Mouse (Mus musculus): ENCODE measurements around the gene Disp1.

The Disp1 gene

DNA sequence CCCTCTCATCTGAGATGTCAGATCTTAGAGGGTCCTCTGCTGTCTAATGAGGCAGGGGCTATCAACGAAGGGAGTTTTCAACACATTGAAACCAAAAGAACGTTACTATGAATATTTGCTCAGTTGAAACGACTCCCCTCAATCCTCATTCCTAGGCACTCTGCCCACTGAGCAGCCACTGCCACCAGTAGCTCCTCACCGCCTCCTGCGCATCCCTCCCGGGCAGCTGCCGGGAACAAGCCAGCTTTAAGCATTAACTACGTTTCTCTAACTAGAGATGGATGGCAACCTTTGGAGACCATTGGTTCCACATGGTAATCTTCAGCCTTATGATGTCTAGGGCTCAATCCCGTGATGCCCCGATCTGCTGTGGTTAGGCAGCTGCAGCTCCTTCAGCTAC is 123.7 kb downstream of the Disp1 start:
- no peak for ATAC-seq (ENCODE audit: insufficient number of reproducible peaks, low FRiP score, low TSS enrichment)

DNA sequence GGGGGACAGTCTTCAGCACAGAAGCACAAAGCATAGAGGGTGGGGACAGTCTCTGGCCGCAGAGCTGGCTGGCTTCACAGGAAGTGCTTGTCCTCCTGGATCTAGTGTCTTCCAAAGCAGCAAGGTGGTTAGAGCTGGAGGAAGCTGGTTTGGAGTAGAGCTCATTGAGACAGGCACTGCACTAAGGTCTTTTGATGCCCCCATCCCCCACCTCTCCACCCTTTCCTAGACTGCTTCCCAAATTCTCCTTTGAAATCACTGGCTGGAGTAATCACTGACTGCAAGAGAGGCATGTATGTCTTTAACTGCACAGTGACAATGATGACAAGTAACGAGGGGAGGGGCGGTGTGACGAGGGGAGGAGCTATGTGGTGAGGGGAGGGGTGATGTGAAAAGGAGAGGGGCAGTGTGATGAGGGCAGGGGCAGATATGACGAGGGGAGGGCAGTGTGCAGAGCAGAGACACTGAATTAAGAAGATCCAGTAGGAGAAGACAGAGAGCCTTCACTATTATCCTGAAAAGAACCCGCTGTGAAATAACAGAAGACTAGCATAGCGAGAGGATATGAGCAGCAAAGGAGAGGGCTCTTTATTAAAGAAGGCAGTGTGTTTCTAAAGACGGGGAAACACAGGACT is 125.8 kb downstream of the Disp1 start:
- ATAC-seq (ENCODE audit: insufficient number of reproducible peaks, low FRiP score, low TSS enrichment) = no peak

DNA sequence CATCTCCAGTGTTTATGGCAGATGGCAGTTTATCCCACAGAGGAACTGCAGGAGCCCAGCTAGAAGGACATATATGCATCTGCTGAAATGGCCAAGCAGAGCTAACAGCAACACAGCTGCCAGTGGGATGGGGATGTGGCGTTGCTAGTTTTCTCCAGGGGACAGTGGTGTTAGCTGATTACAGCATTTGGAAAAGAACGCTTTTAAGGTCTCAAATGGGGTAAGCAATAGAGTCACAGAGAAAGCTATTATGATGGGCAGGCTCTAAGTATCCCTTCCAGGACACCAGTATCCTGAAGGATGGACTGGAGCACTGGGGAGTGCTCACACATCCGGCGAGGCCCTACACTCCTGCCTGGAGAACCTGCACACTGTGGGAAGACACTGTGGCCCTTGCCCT is 129.0 kb downstream of the Disp1 start:
- no peak for ATAC-seq (ENCODE audit: insufficient number of reproducible peaks, low FRiP score, low TSS enrichment)

DNA sequence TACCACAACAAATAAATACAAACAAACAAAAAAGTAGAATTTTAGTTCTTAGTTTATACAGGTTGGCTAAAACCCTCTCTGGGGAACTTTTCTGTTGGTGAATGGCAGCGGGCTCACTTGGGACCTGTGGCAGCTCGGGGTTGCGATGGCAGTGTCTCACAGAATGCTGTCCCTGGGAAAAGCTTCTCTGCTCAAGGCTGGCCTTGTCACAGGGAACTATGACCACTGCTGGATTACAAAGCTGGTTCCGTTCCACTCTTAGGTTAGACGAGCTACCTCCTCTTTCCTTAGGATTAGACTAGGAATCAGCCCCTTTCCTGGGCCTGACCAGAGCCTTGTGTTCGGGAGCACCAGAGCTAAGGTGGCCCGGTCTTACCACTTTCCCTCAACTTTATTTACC is 130.1 kb downstream of the Disp1 start:
- ATAC-seq (ENCODE audit: insufficient number of reproducible peaks, low FRiP score, low TSS enrichment) = no peak

DNA sequence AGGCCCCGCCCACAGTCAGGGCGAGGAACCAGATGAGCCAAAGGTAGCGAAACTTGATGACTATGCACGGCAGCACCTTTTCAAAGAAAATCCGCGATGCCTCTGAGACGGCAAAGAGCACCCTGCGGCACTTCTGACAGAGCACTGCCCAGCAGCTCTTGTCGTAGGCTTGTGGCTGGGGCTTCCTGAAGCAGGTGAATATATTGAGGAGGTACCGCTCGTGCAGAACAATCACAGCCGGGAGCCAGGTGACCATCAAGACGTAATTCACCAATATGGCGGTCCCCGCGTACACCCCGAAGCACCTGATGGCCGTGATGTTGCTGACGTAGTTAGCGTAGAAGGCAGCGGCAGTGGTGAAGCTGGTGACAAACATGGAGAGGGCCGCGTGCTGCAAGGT is 132.7 kb downstream of the Disp1 start:
- no peak for ATAC-seq (ENCODE audit: insufficient number of reproducible peaks, low FRiP score, low TSS enrichment)

DNA sequence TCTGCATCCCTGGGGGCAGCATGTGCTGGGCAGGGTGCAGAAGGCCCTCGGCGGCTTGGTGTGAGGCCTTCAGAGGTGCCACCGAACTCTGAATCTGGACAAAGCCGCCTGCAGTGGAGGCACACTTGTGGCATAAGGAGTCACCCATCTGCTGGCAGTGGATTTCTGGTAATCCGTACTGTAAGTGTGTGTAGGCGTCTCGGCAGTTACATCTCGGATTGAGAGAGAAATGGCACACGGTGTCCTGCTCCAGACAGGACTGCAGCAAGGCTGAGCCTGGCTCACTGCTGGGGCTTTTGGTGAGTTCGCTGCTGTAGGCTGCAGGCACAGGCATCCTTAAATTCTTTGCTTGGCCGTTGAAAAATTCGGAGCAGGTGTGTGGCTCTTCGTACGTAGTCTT is 134.5 kb downstream of the Disp1 start:
- no peak for ATAC-seq (ENCODE audit: insufficient number of reproducible peaks, low FRiP score, low TSS enrichment)

DNA sequence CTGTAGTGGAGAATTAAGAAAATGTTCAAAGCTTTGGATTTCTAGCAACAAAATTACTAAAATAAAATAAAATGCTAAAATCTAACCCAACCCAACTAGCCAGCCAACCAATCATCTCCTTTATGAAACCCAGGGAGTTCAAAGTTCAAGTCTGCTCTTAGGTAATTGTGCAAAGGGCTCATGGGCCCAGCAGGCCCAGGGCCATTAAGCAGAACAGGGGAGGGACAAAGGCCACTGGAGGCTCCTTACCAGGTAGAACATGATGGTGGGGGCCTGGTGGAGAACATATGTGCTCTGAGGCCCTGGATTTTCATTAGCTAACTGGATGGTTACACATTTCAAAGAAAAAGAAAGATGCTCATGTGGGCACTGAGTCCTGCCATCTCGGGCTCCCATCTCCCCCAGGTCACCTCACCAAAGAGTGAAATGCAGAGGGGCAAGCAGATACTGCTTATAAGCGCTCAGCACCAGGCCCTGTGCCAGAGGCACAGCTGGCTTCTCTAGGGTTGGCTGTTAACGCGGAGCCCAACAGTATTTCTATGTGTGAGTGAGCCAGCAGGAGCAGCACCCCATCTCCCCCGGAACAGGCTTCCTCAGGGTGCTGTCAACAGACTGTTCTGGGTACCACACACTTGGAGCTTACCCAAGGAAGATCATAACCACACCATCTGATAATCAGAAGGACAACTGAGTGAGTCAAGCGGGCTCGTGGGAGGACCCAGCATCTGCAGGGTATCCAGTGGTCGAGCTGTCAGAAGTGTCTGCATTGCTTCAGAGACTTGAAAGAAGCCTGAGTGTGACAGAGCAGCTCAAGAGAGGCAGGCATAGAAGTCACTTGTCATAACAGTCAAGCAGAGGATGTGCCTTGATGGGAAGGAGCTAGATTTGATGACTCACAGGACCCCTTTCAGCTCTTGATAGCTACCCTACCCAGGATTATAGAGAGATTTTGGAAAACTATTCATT is 137.0 kb downstream of the Disp1 start:
- ATAC-seq (ENCODE audit: insufficient number of reproducible peaks, low FRiP score, low TSS enrichment) = no peak

DNA sequence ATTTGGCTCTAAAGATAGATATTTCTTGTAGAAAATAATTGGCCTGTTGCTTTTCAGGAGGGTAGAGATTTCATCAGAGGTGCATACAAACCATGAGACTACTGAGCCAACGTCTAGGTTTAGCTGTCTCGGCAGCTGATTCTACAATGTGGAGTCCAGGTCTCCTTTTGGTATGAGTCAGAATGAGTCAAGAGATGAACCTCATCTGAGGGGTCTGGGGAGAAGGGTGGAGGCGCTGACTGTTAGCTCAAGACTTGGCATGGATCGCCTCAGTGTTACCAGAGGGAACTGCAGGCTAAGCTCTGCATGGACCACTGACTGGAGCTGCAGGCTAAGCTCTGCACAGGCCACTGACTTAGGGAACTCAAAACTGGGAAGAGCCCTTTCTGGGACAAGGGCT is 138.9 kb downstream of the Disp1 start:
- no peak for ATAC-seq (ENCODE audit: insufficient number of reproducible peaks, low FRiP score, low TSS enrichment)

DNA sequence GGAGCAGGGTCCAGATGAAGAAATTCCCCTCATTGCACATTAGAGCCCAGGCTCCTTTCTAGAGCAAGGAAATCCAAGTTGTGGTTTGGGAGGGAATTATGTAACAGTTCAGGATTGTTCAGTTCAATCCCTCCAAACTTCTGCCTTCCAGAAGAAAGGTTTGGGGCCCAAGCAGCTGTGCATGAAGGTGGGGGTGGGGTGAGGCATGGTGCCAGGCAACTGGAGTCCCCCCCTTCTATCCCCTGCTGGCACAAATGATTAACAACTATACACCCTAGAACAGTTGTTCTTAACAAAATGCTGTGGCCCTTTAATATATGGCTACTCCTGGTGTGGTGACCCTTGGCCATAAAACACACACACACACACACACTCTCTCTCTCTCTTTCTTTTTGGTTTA is 140.2 kb downstream of the Disp1 start:
- ATAC-seq (ENCODE audit: insufficient number of reproducible peaks, low FRiP score, low TSS enrichment) = no peak

DNA sequence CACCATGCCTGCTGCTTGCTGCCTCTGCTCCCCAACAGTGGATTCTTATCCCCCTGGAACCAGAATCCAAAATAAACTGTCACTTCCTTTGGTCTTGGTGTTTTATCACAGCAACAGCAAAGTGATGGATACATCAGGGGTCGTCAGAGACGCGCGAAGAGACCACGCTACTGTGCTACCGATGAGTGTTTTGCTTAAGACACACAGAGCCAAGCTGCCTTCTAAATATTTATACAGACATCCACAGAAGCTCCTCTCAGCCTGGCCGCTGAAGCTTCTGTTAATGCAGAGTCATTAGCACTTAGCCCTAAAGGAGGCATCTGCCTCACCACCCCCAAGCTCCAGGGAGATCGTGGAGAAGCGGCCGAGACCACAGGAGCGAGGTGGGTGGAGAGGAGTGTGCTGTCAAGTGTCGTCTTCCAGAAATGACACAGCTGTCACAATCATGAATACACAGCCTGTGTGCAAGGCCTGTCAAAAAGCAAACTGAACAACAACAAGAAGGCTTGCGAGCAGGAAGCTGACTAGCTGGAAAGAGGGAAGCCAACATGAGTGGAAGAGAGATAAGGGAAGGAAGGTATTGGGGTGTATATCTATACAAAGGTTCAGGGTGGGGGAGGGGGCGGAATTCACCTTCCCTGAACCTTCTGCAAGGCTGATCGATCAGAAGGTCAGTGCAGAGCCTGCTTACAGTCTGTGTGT is 146.1 kb downstream of the Disp1 start:
- no peak for ATAC-seq (ENCODE audit: insufficient number of reproducible peaks, low FRiP score, low TSS enrichment)

DNA sequence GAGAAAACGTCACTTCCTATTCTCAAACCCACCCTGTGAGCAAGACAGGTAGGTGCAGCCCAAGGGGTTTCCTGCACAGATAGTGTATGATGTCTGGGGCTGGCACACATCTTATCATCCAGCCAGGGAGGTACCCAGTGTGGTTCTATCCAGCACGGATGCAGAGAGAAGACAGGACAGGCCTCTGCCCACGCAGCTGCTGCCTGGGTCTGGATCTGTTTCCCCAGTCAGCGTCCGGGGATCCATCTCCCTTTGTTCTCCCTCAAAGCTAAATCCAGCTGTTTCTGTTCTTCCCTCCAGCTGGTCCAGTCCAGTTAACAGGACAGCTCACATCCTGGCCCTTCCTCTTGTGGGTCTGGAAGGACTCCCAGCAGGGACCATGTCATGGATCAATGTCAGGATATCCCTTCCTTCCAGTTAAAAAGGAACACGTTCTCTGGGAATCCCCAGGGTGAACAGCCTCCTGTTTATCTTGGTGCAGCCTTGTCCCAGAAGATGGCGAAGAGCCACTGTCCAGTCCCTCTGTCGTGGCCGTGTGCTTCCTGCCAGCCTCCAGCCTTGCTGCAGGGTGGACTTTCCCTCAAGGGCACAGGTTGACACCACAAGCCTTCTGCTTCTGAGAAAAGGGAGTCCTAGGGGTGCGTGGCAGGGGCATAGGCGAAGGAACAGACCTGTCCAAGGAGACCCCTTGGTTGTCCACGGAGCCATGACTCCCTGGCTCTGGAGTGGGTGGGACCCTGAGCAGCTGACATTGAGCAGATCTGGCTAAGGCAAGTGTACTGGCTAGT is 148.9 kb downstream of the Disp1 start:
- ATAC-seq (ENCODE audit: insufficient number of reproducible peaks, low FRiP score, low TSS enrichment) = no peak

DNA sequence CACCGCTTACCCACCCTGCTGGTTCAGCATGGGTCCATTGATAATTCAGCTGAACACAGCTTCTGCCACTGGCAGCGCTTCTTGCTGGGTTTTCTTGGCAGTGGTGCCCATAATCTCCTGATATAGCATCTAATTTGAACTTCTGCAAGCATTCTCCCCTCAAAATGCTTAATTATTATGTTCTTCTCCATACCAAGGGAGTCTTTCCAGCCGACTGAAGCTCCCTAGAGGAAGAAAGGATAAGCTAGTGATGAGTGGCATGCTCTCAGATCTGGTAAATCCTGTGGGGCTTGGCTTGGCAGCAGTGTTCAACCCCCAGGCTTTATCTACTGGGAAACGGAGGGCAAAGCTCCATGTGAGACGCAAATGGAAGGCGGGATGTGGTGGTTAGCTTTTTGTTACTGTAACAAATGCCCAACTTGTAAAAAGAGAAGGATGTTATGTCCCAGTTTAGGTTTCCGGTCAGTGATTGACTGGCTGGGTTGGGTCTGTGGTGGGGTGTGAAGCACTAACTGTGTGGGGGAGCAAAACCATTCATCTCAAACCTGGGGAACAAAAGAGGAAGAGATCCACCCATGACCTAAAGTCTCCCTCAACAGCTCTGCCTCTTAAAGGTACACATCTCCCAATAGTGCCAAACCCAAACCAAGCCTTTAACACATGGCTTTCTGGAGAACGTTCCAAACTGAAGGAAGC is 151.2 kb downstream of the Disp1 start:
- no peak for ATAC-seq (ENCODE audit: insufficient number of reproducible peaks, low FRiP score, low TSS enrichment)

DNA sequence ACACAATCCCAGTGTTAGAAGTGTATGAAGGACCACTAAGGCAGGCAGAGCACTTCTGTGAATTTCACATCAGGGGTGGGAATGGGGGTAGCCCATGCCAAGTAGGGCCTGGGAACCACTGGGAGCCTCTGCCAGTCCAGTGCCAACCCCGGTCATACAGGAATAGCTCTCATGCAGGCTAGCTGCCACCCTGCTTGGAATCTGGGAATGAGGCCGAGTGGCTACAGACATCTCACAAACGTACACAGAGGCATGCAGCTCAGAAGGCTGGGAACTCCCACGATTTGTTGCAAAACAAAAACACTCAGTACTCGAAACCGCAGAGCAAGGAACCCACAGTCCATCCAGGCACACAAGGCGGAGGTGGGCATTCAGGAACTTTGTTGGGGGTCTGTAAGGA is 153.5 kb downstream of the Disp1 start:
- no peak for ATAC-seq (ENCODE audit: insufficient number of reproducible peaks, low FRiP score, low TSS enrichment)

DNA sequence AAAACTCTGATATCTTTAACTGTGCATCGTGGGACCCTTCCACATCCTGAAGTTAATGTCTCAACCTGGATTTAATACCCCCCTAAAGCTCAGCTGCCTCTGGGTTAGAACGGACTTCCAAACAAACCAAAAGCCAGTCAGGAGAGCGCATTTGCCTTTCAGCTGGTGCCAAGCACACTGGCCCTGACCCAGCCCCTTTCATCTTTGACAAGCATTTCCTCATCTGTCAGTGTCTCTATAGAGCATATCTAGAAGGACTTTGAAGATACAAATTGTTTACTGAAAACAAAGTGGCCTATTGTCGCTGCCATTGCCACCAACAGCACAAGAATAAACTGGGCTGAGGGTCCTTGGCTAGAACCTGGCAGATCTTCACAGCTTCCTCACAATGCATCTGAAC is 154.3 kb downstream of the Disp1 start:
- ATAC-seq (ENCODE audit: insufficient number of reproducible peaks, low FRiP score, low TSS enrichment) = no peak

DNA sequence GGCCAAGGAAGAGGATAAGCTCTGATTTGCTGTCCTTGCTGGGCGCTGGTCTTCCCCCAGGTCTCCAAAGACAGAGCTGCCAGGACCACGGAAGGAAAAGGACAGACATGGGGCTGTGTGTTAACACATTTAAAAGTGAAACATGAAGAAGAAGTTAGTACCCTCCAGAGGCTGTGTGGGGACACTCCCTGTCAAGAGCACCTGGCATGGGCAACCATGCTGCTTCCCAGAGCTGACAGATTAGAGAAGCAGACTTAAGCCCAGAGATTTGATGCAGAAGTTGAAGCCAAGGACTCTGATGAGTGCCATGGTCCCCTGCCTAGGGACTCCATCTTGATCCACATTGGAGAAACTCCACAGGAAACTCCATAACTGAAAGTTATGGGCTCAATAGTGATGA is 160.7 kb downstream of the Disp1 start:
- ATAC-seq (ENCODE audit: insufficient number of reproducible peaks, low FRiP score, low TSS enrichment) = no peak

DNA sequence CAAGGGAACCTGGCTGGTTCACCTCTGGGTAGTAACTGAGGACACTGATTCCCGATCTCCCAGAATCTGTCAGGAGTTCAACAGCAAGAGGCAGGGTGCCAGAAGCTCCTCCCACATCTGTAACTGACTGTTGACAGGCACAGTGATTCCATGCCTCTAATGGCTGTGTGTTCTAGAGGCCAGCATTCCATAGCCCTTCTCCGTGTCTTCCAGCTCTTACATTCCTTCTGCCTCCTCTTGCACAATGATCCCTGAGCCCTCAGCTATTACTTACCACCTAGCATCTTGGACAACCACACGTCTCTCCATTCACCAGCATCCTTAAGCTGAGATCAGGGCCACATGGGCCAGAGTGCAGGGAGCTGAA is 165.1 kb downstream of the Disp1 start:
- ATAC-seq (ENCODE audit: insufficient number of reproducible peaks, low FRiP score, low TSS enrichment) = no peak

DNA sequence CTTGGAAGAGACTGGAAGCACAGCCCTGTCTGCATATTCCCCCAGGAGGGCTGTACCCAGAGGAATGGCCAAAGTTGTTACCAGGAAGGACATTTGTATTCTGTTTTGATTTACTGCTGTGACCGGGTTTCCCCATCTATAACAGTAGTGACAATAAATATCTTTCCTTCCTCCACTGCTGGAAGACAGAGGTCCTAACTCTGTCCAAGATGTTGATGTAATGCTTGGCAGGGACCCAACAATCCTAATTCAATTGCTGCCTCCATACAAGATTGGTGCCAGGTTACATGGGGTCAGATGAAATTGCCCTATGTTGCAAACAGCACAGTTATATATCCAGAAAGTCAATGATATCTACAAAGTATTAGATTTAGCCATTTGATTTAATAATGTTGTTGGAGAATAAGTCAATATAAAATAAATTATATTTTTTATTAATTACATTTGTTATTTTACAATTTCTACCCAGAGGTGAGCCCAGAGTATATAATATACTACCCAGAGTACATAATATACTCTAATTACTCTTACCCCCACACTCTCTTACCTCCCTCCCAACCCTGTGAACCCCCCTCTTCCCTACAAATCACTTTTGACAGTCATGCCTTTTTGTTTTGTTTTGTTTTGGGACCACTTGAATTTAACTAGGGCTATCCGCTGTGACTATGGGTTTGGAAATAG is 165.6 kb downstream of the Disp1 start:
- no peak for ATAC-seq (ENCODE audit: insufficient number of reproducible peaks, low FRiP score, low TSS enrichment)

DNA sequence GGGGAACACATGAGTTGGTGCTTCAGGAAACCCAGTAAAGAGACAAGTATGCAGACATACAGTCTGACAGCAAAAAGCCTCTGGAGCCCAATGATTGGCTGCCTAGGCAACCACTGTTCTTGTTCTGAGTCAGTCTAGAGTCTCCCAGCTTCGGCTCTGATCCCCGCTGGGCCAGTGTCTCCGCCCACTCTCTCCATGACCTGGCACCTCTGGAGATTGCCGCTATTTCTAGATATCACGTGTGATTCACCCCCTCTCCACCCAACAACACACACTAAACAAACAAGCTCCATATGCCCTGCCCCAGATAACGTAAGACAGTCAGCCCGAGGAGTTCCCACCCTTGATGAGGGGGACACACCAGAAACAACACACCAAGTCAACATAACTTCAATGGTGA is 168.7 kb downstream of the Disp1 start:
- ATAC-seq (ENCODE audit: insufficient number of reproducible peaks, low FRiP score, low TSS enrichment) = no peak

DNA sequence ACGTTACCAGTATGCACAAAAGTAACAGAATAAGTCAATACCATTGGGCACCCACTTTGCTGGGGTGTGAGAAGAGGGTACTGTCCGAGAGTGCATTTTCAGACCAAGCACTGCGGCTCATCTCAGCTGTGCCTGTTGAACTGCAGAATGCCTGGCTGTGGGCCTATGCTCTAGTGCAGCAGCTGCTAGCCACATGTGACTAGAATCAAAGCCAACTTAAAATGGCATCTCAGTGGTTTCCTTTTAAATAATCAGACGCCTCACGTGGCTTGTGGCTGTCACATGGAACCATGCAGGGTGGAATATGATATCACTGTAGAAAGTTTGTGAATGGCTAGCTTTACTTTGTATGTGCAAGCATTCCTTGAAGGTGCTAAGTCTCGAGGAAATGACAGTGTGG is 172.0 kb downstream of the Disp1 start:
- ATAC-seq (ENCODE audit: insufficient number of reproducible peaks, low FRiP score, low TSS enrichment) = no peak
